Mouse (Mus musculus) urinary bladder, postnatal 25 days (tissue): ENCODE measurements around the gene Wbp4.
"Not testable (repeated sequence)": the region's sequence is repeated elsewhere in the genome, so short reads cannot be mapped to it uniquely, and the experiment has no call there.

Experiments used
- DNase-seq: peaks from one replicate; pipeline ENCODE4 v3.0.0; 2022; ENCODE audit warnings: low spot score

Wbp4 gene

DNA sequence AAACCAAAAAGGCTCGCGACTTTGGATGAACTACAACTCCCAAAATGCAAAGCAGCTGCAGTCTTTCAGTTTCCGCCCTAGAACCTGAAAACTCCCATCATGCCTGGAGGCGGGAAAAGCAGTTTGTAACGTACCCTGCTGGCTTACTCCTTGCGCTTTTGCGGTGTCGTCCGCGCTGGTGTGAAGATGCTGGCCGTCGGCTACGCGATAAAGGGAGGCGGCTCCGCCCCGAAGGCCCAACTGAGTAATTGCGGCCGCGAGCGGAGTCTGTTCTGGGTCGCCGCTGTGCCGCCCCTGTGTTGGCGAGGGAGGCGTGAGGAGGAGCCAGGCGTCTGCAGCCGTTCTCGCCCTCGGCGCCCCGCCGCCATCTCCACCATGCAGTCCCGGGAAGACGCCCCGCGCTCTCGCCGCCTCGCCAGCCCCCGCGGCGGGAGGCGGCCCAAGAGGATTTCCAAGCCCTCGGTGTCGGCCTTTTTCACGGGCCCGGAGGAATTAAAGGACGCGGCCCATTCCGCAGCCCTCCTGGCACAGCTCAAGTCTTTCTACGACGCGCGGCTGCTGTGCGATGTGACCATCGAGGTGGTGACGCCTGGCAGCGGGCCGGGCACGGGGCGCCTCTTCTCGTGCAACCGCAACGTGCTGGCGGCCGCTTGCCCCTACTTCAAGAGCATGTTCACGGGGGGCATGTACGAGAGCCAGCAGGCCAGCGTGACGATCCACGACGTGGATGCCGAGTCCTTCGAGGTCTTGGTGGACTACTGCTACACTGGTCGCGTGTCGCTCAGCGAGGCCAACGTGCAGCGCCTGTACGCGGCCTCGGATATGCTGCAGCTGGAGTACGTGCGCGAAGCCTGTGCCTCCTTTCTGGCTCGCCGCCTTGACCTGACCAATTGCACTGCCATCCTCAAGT, 29.4 kb downstream of the Wbp4 start, which contains the start of gene Kbtbd6:
Gene Kbtbd6, plus strand, starts transcription at position 155 of the 910 bp plus-strand sequence.
- DNase-seq = peak; percentile 60

GRCm38 (mm10) chr14:79445055-79445620, 36.2 kb downstream of the Wbp4 start:
- no peak for DNase-seq

GRCm38 (mm10) chr14:79444601-79445000, 36.7 kb downstream of the Wbp4 start:
- no peak for DNase-seq

DNA sequence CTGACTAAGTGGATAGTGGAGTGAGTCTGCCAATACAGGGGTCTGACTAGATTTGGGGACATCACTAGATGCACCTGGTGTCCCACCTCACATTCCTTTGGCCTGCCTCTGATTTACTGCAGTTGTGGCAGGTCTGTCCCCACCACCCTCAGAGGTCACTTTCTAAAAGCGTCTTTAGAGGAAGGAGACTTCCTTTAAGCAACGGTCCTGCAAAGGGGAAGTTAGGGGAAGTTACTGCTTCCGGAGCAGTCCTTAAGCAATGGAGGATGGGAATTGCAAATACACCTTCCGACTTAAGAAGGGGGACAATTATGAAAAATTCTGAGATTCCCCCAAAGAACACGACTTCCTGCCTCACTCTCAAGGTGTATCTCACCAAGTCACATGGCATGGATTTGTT, 39.9 kb downstream of the Wbp4 start:
- DNase-seq = no peak

DNA sequence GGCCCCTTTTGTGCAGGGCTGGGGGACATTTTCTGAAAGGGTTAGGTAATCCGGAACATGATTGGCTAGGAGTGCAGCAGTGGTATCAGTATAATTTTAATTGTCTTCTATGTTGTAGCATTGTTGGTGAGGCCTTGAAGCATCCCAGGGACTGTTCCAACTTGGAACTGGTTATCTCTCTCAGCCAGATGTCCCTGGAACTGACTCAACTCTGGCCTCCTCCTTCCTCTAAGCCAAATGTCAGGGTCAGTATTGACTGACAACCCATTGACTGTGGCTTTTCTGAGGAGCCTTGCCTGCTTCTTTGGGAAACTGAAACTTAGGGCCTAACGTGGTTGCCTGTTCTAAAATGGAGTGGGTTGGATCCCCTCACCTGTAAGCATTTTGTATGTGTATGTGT, 40.7 kb downstream of the Wbp4 start:
- no peak for DNase-seq

DNA sequence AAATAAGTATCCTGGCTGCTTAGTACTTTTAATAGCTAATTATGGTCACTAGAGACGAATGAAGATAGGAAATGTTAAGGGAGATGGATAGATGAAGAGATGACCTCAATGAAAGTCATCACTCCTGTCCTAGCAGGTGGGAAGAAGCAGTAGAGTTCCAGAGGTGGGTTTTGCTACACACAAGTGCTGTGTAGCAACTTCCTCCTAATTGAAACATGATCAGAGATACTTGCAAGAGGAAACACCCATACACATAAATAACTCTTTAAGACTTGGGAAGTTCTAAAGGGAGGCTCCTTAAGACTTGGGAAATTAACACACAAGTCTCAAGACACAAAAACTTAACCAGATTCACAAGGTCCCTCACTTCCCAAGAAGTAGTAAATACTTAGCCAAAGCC, 47.3 kb downstream of the Wbp4 start:
- no peak for DNase-seq

GRCm38 (mm10) chr14:79426730-79427365, 54.5 kb downstream of the Wbp4 start:
- not testable (repeated sequence) for DNase-seq

DNA sequence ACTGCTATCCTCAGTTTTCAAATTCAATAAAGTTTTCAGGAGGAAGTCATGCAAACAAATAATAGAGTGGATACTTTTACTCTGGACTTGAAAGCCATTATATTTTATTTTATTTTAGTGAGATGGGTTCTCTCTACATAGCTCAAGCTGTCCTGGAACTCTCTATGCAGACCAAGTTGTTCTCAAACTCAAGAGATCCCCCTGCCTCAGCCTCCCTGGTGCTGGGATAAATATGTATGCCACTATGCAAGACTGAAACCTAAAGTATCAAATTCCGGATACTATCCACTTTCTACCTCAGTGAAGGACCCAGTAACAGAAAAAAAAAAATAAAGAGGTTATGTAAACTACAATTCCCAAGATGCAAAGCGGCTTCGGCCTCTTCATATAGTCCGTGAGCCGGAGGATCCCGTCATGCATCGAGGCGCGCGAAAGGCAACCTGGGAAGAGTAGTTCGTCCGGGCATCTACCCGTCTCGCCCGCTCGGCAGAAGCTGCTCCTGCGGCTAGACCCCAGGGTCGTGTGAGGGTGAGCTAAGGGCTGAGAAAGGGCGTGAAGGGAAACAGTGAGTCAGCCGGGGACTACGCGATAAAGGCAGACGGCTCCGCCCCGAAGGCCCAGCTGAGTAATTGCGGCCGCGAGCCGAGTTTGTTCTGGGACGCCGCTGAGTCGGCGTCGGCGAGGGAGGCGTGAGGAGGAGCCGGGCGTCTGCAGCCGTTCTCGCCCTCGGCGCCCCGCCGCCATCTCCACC, 55.2 kb downstream of the Wbp4 start, which contains the start of gene Kbtbd7:
Gene Kbtbd7, plus strand, starts transcription at position 533 of the 751 bp plus-strand sequence.
- DNase-seq = peak; percentile 83

DNA sequence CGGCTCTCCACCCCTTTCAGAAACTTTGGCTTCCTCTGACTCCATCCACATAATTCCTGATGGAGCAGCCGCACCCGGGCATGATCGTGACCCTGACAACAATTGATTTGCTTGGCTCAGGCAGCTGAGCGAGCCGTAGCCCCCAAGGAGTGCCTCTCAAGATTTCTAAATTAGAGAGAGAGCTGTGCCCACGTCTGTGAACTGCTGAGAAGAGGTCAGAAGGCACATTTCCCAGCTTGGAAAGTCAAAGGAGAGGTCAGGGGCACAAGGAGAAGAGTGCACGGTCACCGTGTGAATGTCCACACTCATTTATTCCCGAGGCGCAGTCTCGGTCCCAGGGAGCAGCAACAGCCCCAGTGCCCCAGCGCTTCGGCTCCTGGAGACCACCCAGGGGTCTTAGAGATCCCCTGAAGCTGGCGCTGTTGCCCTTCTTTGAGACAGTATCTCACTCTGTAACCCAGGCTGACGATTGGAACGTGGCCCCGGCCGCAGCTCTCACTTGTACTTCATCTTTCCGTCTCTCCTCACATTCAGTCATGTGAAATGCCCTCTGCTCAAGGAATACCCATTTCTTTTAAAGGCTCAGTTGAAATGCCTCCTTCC, 61.1 kb downstream of the Wbp4 start:
- DNase-seq = no peak

- DNase-seq = no peak
Measured at GRCm38 (mm10) chr14:79413121-79413520, 68.2 kb downstream of the Wbp4 start.

DNA sequence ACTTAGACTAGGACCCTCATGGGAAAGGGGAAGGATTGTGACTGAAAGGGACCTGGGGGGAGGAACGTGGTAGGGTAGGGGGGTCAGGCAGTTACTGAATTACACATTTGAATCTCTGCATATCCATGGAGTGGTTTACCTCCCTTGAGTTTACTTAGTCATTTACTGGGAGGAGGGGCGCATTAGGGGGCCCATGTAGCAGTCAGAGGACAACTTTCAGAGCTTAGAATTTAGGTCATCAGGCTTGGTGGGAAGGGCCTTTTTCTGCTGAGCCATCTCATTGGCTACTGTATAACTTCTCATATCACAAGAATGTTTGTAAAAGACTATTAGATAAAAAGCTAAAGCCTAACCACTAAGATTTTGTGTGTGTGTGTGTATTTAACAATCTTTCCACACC, 70.7 kb downstream of the Wbp4 start:
- DNase-seq = no peak
